In the genomic region with DNA sequence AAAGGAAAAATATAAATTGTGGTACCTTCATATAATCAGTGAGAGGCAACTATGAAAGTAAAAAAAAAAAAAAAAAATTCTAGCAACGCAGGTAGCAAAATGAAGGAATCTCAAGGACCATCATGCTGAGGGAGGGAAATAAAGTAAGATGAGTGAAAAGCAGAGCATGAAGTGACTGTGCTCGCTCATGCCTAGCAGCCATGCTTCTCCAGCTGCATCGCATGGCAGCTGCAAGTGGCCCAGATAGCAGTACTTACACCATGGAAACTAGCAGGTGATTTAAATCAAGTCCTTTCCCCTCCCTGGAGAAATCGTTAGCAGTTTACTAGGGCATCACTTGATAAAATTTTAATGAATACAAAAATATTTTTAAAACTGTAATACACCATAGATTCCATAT, we compare ENCODE assay signal across 24 mouse cellular contexts.
"Had no signal": no experiment of that assay in that cellular context is flagged by ENCODE, and none has a peak within 500 bp of the region (broad histone marks: within the 10 kb centered on the region; RNA-seq: fewer than 3 reads in every experiment).

No protein-coding gene starts in this region.

- H3K9ac ChIP-seq: heart, embryonic 12.5 days; hindbrain, embryonic 12.5 days; hindbrain, embryonic 14.5 days; intestine, embryonic 15.5 days; limb, embryonic 12.5 days had no signal

- H3K27ac ChIP-seq: gastrocnemius, adult 2 months; heart, embryonic 10.5 days; hindbrain, embryonic 10.5 days; hindbrain, embryonic 12.5 days; hindbrain, embryonic 14.5 days; intestine, embryonic 15.5 days; layer of hippocampus, adult 2 months; left cerebral cortex, adult 2 months; limb, embryonic 10.5 days; limb, embryonic 12.5 days had no signal

- ATAC-seq: hindbrain, embryonic 16.5 days; inflammation-experienced regulatory T-cells, adult 6 months; intestine, embryonic 15.5 days; intestine, postnatal 0 days had no signal

- H3K9me3 ChIP-seq: heart, embryonic 10.5 days; hindbrain, embryonic 10.5 days; hindbrain, embryonic 12.5 days; intestine, embryonic 15.5 days; limb, embryonic 12.5 days had no signal

- H3K4me2 ChIP-seq: heart, embryonic 12.5 days; hindbrain, embryonic 12.5 days; hindbrain, embryonic 14.5 days; intestine, embryonic 15.5 days; limb, embryonic 12.5 days; liver, embryonic 11.5 days had no signal

- DNase-seq: gastrocnemius, adult 2 months; gastrocnemius, postnatal 10 days; gastrocnemius, postnatal 25 days; heart, adult 18-20 months; heart, postnatal 10 days; heart, postnatal 4 days; kidney, adult 18-20 months; kidney, adult 8-10 months; kidney, postnatal 36 days; liver had no signal

- H3K4me3 ChIP-seq: gastrocnemius, adult 2 months; heart, embryonic 10.5 days; heart, embryonic 12.5 days; hindbrain, embryonic 10.5 days; hindbrain, embryonic 12.5 days; intestine, embryonic 15.5 days; layer of hippocampus, adult 2 months; left cerebral cortex, adult 2 months; limb, embryonic 10.5 days; limb, embryonic 12.5 days had no signal

- H3K27me3 ChIP-seq: heart, embryonic 12.5 days; hindbrain, embryonic 12.5 days; intestine, embryonic 15.5 days; limb, embryonic 12.5 days had no signal

- H3K4me1 ChIP-seq: heart, embryonic 10.5 days; hindbrain, embryonic 10.5 days; hindbrain, embryonic 12.5 days; intestine, embryonic 15.5 days; limb, embryonic 10.5 days; limb, embryonic 12.5 days had no signal

- H3K36me3 ChIP-seq: heart, embryonic 10.5 days; heart, embryonic 12.5 days; hindbrain, embryonic 10.5 days; hindbrain, embryonic 12.5 days; intestine, embryonic 15.5 days; limb, embryonic 10.5 days; limb, embryonic 12.5 days had no signal
